Mouse (Mus musculus) bone marrow macrophage, adult 2 months (primary cell): ENCODE measurements around the gene Actl7a.

ENCODE experiments used
- CTCF ChIP-seq: IDR thresholded peaks from 2 replicates; pipeline ENCODE4 v1.5.1; 2012; ENCODE audit warnings: low read depth, mild to moderate bottlenecking, low read length, moderate library complexity
- POLR2A ChIP-seq: IDR thresholded peaks from 2 replicates; pipeline ENCODE4 v1.6.1; 2012; ENCODE audit warnings: mild to moderate bottlenecking, low read depth, low read length, borderline replicate concordance

- TF ChIP-seq POLR2A, result no peak
- no peak for TF ChIP-seq CTCF
These were observed 41.0 kb upstream of the Actl7a start for GRCm38 (mm10) chr4:56702234-56702633.
